9 mouse cellular contexts compared by ENCODE assay signal in genomic region chr5:113407346-113407745, GRCm38 (mm10). TPM values are rescaled to one million over a fixed set of nuclear protein-coding genes. Genes with fewer than 3 reads are reported as not detected.
A peak's percentile ranks its signal among the peaks of the same experiment; 100 is the strongest.
DNase-seq lines count a peak whose midpoint lies in the region; ATAC-seq lines count a peak whose summit lies in the region.
"Had no signal": no experiment of that assay in that cellular context is flagged by ENCODE, and none has a peak within 500 bp of the region (broad histone marks: within the 10 kb centered on the region; RNA-seq: fewer than 3 reads in every experiment).

No protein-coding gene starts in this region.

- no peak overlapping the region for H3K4me3 ChIP-seq in hindbrain, embryonic 11.5 days (ENCODE audit: low read depth, low read length)
- no peak overlapping the region for H3K4me3 ChIP-seq in hindbrain, embryonic 12.5 days
- no peak overlapping the region for H3K4me3 ChIP-seq in liver, embryonic 13.5 days (replicated peaks)

- no peak overlapping the region for H3K27ac ChIP-seq in hindbrain, embryonic 11.5 days (ENCODE audit: low read depth, low read length)
- H3K27ac ChIP-seq in hindbrain, embryonic 12.5 days, result no peak overlapping the region
- no peak overlapping the region for H3K27ac ChIP-seq in liver, embryonic 13.5 days

- no peaks in the 10 kb centered on the region for H3K36me3 ChIP-seq in hindbrain, embryonic 11.5 days (ENCODE audit: control insufficient read depth, insufficient read depth, low read length)
- H3K36me3 ChIP-seq in hindbrain, embryonic 12.5 days, result no peaks in the 10 kb centered on the region
- no peaks in the 10 kb centered on the region for H3K36me3 ChIP-seq in liver, embryonic 13.5 days

- no peak overlapping the region for H3K4me2 ChIP-seq in hindbrain, embryonic 11.5 days (replicated peaks; ENCODE audit: low read depth, low read length)
- H3K4me2 ChIP-seq in hindbrain, embryonic 12.5 days (replicated peaks), result no peak overlapping the region
- no peak overlapping the region for H3K4me2 ChIP-seq in liver, embryonic 13.5 days

- H3K27me3 ChIP-seq in hindbrain, embryonic 11.5 days (ENCODE audit: control insufficient read depth, insufficient read depth, low read length), result no peaks in the 10 kb centered on the region
- H3K27me3 ChIP-seq in hindbrain, embryonic 12.5 days, result peaks cover 6% of the 10 kb centered on the region; the same call in 1 of the 2 replicates
- H3K27me3 ChIP-seq in liver, embryonic 13.5 days, result no peaks in the 10 kb centered on the region

- H3K4me1 ChIP-seq in hindbrain, embryonic 11.5 days (replicated peaks; ENCODE audit: control insufficient read depth, insufficient read depth, low read length), result no peaks in the 10 kb centered on the region
- peaks cover 12% of the 10 kb centered on the region; the same call in 1 of the 2 replicates for H3K4me1 ChIP-seq in hindbrain, embryonic 12.5 days
- H3K4me1 ChIP-seq in liver, embryonic 13.5 days (replicated peaks), result no peaks in the 10 kb centered on the region

- peak; percentile 64 for DNase-seq in hindbrain, embryonic 11.5 days (ENCODE audit: low spot score)
- peak; percentile 25 for DNase-seq in Muller cell, postnatal 12 days (ENCODE audit: inconsistent ontology term)
- peak; percentile 85 for DNase-seq in embryo, embryonic 10.5 days (ENCODE audit: low spot score)
- peak; percentile 4 for DNase-seq in liver, embryonic 13.5 days
- no peak for DNase-seq in layer of hippocampus, postnatal 36 days
- no peak for DNase-seq in layer of hippocampus, adult 9-10 months (ENCODE audit: low spot score)
- DNase-seq in right cerebral cortex, postnatal 14 days, result no peak

- ATAC-seq in hindbrain, embryonic 11.5 days (ENCODE audit: low FRiP score), result no peak
- no peak for ATAC-seq in hindbrain, embryonic 12.5 days (ENCODE audit: low FRiP score)
- ATAC-seq in liver, embryonic 13.5 days (ENCODE audit: low read depth), result no peak

- H3K9ac ChIP-seq in hindbrain, embryonic 11.5 days (ENCODE audit: low read depth, low read length), result no peak overlapping the region
- no peak overlapping the region for H3K9ac ChIP-seq in hindbrain, embryonic 12.5 days
- no peak overlapping the region for H3K9ac ChIP-seq in liver, embryonic 13.5 days

- 6% methylated on average over 3 of the region's 3 CpGs for WGBS in hindbrain, embryonic 11.5 days
- 6% methylated on average over 3 of the region's 3 CpGs for WGBS in hindbrain, embryonic 12.5 days
- WGBS in liver, embryonic 13.5 days (ENCODE audit: insufficient replicate concordance), result 2% methylated on average over 3 of the region's 3 CpGs

- no peaks in the 10 kb centered on the region for H3K9me3 ChIP-seq in hindbrain, embryonic 11.5 days (ENCODE audit: control insufficient read depth, low read length)
- H3K9me3 ChIP-seq in hindbrain, embryonic 12.5 days (replicated peaks), result no peaks in the 10 kb centered on the region
- no peaks in the 10 kb centered on the region for H3K9me3 ChIP-seq in liver, embryonic 13.5 days (replicated peaks)

RNA-seq across cellular contexts. Expression of gene Aym1, which starts 50.3 kb away (rescaled TPM):
- polyA plus RNA-seq in hindbrain, embryonic 11.5 days (2014; fragmentation: Nextera tagmentation; extraction: Ambion mirVana), result not detected in 2 replicates
- not detected in 2 replicates for polyA plus RNA-seq in hindbrain, embryonic 12.5 days (2016; fragmentation: Nextera tagmentation; extraction: Ambion mirVana)
- polyA plus RNA-seq in liver, embryonic 13.5 days (2015; fragmentation: Nextera tagmentation; extraction: Ambion mirVana), result not detected in 2 replicates
- not detected for total RNA-seq in layer of hippocampus, postnatal 36 days (2021)
- polyA plus RNA-seq: large intestine, adult 2 months had no signal

Comparison
In these comparisons a context has a peak if more than half of its experiments do, and no peak if none do; other contexts are left out.
1. DNase-seq: peak in hindbrain, embryonic 11.5 days (single experiment), Muller cell, postnatal 12 days (single experiment), embryo, embryonic 10.5 days (single experiment) and liver, embryonic 13.5 days (single experiment); none in layer of hippocampus, postnatal 36 days (0 of 2), layer of hippocampus, adult 9-10 months (single experiment) and right cerebral cortex, postnatal 14 days (single experiment).